Mouse (Mus musculus) natural killer cell, adult 2 months (primary cell): ENCODE measurements at regions not wholly inside any gene's neighbourhood (a gene's known extent, or its start where the extent isn't known, plus 50 kb on each side); places are given as distances from the start of the nearest gene placed in this dataset.

Experiments
- DNase-seq, 2 experiments: peaks; one replicate each; pipeline ENCODE4 v3.0.0; 2022; ENCODE audit warnings: low spot score in 2 of 2

GRCm38 (mm10) chr2:45244491-45244890 is 127.3 kb upstream of the Zeb2 start:
- no peak for DNase-seq

DNA sequence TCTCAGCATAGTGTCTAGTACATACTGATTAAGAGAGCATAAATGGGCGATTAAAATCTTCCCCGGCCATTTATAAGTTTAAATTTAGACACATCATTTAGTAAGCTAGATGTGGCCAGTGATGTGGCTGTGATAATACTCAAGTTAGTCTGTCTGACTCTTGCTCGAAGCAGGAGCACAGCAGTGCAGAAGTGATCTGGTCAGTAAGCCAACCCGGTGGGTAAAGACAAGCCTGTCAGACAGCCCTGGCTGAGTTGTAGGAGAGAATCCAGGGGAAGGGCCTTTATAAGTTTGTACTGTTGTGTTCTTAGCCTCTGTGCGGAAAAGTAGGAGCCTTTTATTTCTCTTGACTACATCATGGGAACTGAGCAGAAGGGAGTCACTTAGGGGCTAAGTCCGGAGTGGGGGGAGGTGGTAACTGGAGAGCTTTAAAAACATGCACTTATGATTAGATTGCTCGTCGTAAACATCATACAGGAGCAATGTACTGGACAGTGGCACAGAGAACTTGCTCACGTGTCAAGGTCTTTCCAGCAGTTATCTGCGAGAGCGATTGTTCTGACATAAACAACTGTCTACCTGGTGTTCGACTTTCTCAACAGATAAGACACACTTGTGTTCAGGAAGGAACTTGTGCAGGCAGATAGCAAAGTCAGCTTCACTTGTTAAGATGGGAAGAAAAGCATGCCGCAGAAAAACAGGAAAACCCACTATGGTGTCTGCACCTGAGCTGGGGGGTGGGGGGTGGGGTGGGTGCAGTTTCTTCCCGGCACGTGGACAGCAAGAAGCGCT is 122.5 kb upstream of the Zeb2 start:
- DNase-seq, result no peak

DNA sequence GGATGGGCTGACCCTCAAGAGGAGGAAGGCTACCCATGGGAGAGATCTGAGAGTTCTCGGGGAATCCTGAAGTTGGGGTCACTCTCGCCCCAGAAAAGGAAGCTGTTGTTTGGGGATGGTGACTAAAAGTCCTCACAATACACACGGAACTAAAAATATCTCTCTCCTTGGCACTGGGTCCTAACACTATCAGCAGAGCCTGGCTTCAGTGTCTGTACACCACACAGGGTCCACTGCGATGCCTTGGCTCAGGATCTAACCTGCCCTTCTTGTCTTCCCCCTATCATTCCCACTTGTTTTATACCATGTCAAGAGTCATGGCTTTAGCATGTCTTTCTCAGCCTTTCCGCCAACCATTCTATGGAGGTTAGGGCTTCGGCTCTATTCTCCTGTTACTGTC is 121.8 kb upstream of the Zeb2 start:
- no peak for DNase-seq

- DNase-seq, result no peak
Observed at GRCm38 (mm10) chr2:45236168-45236700, 119.0 kb upstream of the Zeb2 start.

GRCm38 (mm10) chr2:45234148-45234547 is 117.0 kb upstream of the Zeb2 start:
- DNase-seq, result no peak

DNA sequence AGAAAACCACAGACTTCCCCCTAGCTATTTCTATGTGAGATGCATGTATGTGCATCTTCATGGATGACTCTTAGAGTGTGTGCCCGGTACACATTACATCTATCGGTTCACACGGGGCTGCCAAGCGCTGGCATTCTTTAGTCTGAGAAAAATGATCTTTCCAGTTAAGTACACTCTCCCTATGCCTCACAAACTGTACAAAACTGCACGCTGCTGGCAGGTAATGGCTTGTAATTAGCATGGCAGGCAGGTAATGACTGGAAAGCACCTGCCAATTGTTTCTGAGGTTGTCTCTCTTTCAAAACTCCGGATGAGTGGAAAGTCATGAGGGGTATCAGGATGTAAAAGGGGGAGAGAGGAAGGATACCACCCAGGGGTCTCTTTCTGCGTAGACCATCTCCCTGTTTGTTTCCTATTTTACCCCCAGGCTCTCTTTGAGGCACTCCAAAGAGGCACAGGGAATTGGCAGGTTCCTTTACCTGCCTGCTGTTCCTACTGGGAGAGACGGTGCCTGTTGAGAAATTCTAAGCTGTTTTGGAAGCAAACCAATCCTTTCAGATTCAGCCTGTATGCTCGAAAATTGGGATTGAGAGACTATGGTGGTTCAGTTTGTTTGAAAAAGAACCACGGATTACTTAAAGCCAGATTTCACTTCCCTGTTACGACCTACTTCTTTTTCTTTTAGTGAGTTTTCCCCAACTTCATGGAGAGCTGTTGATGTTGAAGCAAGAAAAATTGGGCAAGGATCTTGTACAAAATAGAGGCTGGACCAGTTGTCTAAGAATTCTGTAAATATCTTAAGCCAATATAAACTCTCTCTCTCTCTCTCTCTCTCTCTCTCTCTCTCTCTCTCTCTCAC is 113.4 kb upstream of the Zeb2 start:
- DNase-seq, result no peak

DNA sequence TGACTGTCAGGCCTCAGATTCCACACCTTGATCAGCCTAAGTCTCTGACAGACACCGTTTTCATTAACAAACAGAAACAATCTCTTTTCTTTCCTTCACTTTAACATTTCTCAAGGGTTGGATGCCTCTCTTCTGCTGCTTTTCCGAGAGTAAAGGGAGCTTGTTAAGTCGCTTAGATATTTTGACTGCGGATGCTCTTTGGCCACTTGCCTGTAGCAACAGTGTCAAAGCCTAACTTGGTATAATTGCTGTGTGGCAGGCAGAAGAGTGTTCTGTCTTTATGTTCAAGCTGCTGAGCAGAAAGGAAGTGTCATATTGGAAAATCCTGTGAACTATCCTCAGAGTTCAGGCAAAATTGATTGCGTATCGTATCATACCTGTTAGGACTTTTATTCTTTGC is 112.3 kb upstream of the Zeb2 start:
- no peak for DNase-seq

DNA sequence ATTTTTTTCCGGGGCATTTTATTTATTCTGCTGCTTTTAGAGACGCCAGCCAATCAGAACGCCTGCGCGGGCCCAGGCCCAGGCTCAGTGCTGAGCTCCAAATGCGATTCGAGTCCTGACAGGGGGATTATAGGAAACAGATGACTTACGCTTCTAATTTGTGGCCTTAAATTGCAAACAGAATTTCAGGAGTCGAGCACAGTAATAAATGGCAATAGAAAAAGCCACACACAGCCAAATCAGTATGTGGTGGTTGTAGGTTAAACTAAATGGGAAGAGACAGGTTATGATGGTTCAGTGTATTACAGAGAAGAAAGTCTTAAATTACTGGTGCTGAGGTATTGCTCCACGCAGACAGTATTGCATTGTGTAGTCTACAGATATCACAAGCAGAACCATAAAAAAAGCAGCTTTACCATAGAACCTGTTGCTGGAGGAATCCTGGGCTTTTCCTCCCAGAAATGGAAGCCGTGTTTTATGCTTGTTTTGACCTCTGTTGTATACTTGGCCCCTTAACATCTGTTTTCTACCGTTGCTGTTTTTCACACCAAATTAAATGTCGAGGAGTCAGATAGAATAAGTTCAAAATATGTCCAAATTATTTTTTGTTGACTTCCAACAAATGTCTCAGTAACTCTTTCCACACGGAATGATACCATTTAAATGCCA is 110.2 kb upstream of the Zeb2 start:
- no peak for DNase-seq

- no peak for DNase-seq
Observed at GRCm38 (mm10) chr2:45226045-45226370, 108.8 kb upstream of the Zeb2 start.

DNA sequence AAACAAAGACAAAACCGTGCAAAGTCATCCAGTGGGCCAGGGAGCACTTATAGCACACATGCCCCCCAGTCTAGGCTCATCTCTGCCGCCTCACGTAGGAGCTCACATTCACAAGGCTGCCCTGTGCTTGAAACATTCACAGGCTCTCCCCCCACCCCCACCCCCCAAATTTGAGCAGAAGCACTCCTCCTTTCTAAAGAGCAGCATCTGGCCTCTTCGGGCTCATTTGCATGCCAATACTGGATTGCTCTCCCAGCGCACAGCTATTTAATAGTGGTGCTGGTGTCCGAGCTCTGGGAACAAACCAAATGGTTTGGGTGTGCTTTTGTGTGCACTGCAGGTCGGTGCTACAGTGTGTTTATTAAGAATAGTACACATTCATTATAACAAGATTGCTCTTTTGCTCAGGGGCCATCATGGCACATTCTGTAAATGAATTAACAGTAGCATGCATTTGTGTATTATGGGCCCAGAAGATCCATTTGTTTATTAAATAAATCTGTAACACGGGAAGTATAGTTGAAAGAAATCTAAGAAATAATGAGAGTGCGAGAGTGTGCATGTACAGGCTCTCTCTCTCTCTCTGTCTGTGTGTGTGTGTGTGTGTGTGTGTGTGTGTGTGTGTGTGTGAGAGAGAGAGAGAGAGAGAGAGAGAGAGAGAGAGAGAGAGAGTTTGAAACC is 108.3 kb upstream of the Zeb2 start:
- no peak for DNase-seq

- no peak for DNase-seq
Observed at GRCm38 (mm10) chr2:45222213-45222612, 105.0 kb upstream of the Zeb2 start.

DNA sequence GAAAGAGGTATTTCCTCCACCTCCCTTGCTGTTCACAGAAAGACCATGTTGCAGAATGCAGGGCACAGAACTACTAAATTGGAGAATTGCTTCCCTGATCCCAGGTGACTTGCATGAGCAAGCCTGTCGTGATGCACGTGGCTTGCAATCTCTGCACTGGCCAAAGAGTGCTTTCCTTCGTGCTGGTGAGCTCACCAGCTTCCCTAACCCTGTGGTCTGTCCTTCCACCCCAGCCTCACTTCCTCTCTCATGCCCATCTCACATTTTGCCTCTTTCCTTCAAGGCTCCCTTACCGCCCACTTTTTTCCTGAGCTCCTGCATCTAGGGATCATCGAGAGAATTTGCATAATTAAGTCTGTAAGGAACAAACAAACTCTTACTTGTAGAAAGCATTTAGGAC is 102.7 kb upstream of the Zeb2 start:
- no peak for DNase-seq

- DNase-seq, result no peak
Observed at GRCm38 (mm10) chr2:45212833-45213232, 95.6 kb upstream of the Zeb2 start.

- no peak for DNase-seq
Observed at GRCm38 (mm10) chr2:45208526-45208925, 91.3 kb upstream of the Zeb2 start.

- DNase-seq, result no peak
Observed at GRCm38 (mm10) chr2:45205756-45206155, 88.6 kb upstream of the Zeb2 start.

- no peak for DNase-seq
Observed at GRCm38 (mm10) chr2:45205211-45205610, 88.0 kb upstream of the Zeb2 start.

- no peak for DNase-seq
Observed at GRCm38 (mm10) chr2:45197955-45198631, 80.9 kb upstream of the Zeb2 start.

DNA sequence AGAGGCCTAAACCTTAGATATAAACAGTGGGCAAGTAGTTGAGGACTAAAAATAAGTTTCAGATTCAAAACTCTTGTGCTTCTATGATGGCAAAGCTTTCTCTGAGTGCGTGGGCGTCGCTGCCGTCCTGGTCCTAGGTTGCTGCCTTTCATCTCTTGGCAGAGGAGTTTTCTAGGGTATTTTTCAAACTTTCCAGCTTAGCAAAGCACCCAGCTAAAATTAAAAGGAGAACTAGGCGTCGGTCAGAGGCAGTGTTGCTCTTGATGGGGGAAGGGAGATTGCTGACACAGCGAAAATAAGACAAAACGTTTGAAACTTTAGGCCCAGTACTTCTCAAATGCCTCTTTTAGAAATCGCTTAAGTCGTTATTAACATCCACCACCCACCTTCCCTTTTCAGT is 80.1 kb upstream of the Zeb2 start:
- no peak for DNase-seq

GRCm38 (mm10) chr2:45196511-45196910 is 79.3 kb upstream of the Zeb2 start:
- DNase-seq, result no peak

DNA sequence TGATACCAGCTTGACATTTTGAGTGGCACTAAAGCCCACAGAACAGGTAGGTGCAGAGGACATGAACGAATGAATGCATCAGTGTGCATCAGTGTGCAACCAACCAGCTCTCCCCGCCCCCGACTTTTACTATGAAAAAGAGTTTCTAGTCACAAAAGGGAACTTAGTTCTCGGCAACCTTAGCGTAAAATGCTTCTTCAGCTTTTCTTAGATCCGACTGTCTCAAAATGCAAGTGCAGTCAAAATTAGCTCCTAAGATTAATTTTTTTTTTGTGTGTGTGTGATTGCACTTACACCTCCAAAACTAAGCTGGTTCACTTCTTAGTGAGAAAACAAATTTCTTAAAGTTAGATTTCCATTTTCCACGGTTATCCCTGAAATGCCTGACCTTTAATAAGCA is 77.1 kb upstream of the Zeb2 start:
- DNase-seq, result no peak

GRCm38 (mm10) chr2:45185621-45185999 is 68.4 kb upstream of the Zeb2 start:
- DNase-seq, result no peak
